Mouse (Mus musculus) liver, embryonic 12.5 days (tissue): ENCODE data around the gene Rasgrp1. TPM values are rescaled to one million over a fixed set of nuclear protein-coding genes. Genes with fewer than 3 reads are reported as not detected.

ENCODE experiments used
- ATAC-seq: fragments of 200-750 bp; cut with Nextera tagmentation; 2 replicates; pipeline ENCODE4 v1.8.0; 2017; ENCODE audit warnings: moderate number of reproducible peaks, mild to moderate bottlenecking, moderate library complexity
- H3K27ac ChIP-seq: fragments of 300-500 bp; sonication (generic); 2 replicates; pipeline ENCODE4 v1.5.1; 2016; ENCODE audit warnings: mild to moderate bottlenecking
- H3K27me3 ChIP-seq: fragments of 300-500 bp; sonication (generic); replicated peaks from 2 replicates; pipeline ENCODE4 v1.6.1; 2016; ENCODE audit warnings: mild to moderate bottlenecking, moderate library complexity
- H3K36me3 ChIP-seq: fragments of 300-500 bp; sonication (generic); 2 replicates; pipeline ENCODE4 v1.6.1; 2016; ENCODE audit warnings: mild to moderate bottlenecking, moderate library complexity
- H3K4me1 ChIP-seq: fragments of 300-500 bp; sonication (generic); 2 replicates; pipeline ENCODE4 v1.6.1; 2016
- H3K4me2 ChIP-seq: fragments of 300-500 bp; sonication (generic); 2 replicates; pipeline ENCODE4 v1.6.1; 2016; ENCODE audit warnings: mild to moderate bottlenecking, moderate library complexity
- H3K4me3 ChIP-seq: fragments of 300-500 bp; sonication (generic); 2 replicates; pipeline ENCODE4 v1.5.1; 2016; ENCODE audit warnings: mild to moderate bottlenecking, moderate library complexity
- H3K9ac ChIP-seq: fragments of 300-500 bp; sonication (generic); 2 replicates; pipeline ENCODE4 v1.6.1; 2016; ENCODE audit warnings: mild to moderate bottlenecking, moderate library complexity
- H3K9me3 ChIP-seq: fragments of 300-500 bp; sonication (generic); replicated peaks from 2 replicates; pipeline ENCODE4 v1.6.1; 2016; ENCODE audit warnings: mild to moderate bottlenecking, moderate library complexity
- WGBS: fragments of 180-500 bp; shearing (Covaris S2); methylation state at CpG from one replicate; pipeline ENCODE4 v1.1.7; 2016; ENCODE audit not compliant: insufficient replicate concordance; 5-methylcytosine and 5-hydroxymethylcytosine counted together
- polyA plus RNA-seq: library from polyadenylated mRNA; unstranded; fragments of >200 nt; fragmentation: Nextera tagmentation; extraction: Ambion mirVana; gene quantifications from 2 replicates; pipeline ENCODE4 v1.2.1, GENCODE M21; 2016

The Rasgrp1 gene
- polyA plus RNA-seq, 1 experiment from 2014 or later, result 0.37 TPM

DNA sequence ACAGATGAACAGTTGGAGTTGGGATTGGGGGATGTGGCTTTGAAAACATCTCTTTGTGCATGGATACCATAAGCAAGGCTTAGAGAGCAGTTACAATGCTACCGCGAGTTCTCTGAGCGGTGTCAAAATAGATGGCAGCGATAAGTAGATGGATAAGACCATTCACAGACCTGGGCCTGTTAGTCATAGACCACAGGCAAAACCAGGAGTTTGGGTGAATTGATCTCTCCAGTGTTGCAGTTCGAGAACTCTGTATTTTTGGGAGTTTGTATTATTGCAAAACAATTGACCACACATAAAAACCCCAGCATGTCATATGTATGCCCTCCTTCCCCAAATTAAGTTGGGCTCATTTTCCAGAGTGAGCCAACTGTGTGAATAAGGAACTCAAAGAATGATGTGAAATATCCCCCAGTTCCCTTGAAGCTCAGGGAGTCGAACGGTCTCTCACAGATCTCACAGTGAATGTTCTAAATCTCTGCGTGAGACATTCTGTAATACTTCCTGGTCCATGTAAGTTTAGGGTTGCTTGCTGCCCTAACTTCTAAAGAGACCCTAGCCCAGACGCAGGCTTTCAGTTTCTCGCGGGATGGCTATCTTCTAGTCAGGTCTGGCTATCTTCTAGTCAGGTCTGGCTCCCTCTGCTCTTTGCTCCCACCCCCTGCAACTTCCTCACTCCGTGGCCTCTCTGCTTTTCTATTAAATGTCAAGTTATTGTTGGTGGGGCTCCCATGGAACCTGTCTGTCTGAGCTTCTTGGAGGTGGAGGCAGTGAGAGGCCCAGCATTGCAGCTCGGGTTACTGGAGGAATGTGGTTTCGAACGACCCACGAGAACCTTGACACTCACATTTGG, 43.0 kb downstream of the Rasgrp1 start:
- 68% methylated on average over 16 of the region's 16 CpGs for WGBS
- ATAC-seq, result no peak

DNA sequence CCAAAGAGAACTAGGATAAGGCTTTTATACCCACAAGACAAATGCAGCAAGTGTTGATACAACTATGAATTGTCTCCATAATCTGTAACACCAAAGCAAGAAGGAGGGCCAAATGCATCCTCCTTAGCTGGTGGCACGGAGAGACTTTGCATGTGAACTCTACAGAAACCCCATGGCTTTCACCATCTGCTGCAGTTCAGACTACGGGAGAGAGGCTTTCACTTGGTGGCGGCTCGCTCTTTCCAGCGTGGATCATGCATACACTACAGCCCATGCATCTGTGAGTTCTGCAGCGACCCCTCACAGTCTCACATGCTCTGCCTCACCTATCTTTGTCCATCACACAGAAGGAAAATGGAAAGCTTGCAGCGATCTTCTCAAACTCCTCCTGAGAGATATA, 54.5 kb downstream of the Rasgrp1 start:
- Histone ChIP-seq H3K4me3 (no peak overlapping the region), H3K36me3 (no peaks in the 10 kb centered on the region), H3K27ac (no peak overlapping the region), H3K9me3 (no peaks in the 10 kb centered on the region), H3K4me2 (no peak overlapping the region), H3K27me3 (no peaks in the 10 kb centered on the region), H3K4me1 (no peaks in the 10 kb centered on the region), H3K9ac (no peak overlapping the region)
- ATAC-seq, result no peak
- WGBS, result 71% methylated on average over 7 of the region's 7 CpGs

More for the DNA sequence above, 43.0 kb downstream of the Rasgrp1 start:
- Histone ChIP-seq H3K36me3 (no peaks in the 10 kb centered on the region), H3K4me1 (no peaks in the 10 kb centered on the region), H3K9ac (no peak overlapping the region), H3K27me3 (no peaks in the 10 kb centered on the region), H3K9me3 (no peaks in the 10 kb centered on the region), H3K4me2 (no peak overlapping the region), H3K4me3 (no peak overlapping the region), H3K27ac (no peak overlapping the region)

DNA sequence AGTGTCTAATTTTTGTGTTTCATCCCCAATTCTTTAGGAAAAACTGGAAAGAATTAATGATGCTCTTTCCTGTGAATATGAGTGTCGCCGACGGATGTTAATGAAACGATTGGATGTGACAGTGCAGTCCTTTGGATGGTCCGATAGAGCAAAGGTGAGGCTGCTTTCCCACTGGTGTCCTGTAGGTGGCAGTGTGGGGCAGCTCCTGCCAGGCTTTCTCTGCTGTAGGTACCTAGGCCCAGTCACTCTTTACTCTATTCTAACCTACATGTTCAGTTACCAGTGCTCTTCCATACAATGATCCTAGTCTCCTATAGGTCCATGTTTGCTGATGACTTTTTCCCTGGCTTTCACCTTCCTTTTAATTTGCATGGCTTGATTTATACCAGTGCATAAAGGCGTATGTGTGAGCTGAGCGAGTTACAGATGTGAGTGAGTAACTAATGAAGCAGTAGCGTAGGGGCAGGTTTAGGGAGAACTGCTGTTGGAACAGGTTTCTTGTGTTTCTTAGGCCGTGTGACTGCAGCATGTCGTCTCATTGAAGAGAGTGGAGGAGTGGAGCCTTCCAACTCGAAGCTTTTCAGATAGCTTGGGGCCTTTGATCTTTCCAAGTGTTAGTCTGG, 78.9 kb downstream of the Rasgrp1 start:
- no peak overlapping the region for H3K9ac ChIP-seq
- peaks cover 52% of the 10 kb centered on the region for H3K36me3 ChIP-seq
- H3K27ac ChIP-seq, result no peak overlapping the region
- 65% methylated on average over 11 of the region's 11 CpGs for WGBS
- no peaks in the 10 kb centered on the region for H3K9me3 ChIP-seq
- no peaks in the 10 kb centered on the region for H3K27me3 ChIP-seq
- no peak overlapping the region for H3K4me3 ChIP-seq
- ATAC-seq, result peak; percentile 52; the same call in 1 of the 2 replicates
- H3K4me2 ChIP-seq, result no peak overlapping the region
- no peaks in the 10 kb centered on the region for H3K4me1 ChIP-seq

DNA sequence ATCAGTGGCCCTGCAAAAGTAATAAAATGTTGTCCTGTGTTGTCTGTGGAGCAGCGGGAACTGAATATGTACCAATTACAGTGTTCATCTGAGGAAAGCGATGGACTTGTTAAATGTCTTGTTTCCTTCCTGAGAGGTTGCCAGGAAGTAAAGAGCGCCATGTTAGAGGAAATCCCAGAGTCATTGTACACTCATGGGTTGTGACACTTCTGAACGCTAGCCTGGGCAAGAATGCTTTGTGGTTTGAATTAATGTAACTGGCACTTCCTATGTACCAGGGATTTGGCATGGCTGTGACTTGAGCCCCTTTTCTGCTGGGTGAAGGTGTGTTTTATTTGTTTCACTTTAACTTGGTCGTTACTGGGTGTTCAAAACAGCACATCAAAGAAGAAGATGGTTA, 80.6 kb downstream of the Rasgrp1 start:
- Histone ChIP-seq H3K27me3 (no peaks in the 10 kb centered on the region), H3K9me3 (no peaks in the 10 kb centered on the region), H3K4me1 (peaks cover 6% of the 10 kb centered on the region; the same call in 1 of the 2 replicates), H3K36me3 (peaks cover 45% of the 10 kb centered on the region), H3K9ac (no peak overlapping the region), H3K27ac (no peak overlapping the region), H3K4me2 (no peak overlapping the region), H3K4me3 (no peak overlapping the region)
- WGBS, result 74% methylated on average over 5 of the region's 5 CpGs
- no peak for ATAC-seq

DNA sequence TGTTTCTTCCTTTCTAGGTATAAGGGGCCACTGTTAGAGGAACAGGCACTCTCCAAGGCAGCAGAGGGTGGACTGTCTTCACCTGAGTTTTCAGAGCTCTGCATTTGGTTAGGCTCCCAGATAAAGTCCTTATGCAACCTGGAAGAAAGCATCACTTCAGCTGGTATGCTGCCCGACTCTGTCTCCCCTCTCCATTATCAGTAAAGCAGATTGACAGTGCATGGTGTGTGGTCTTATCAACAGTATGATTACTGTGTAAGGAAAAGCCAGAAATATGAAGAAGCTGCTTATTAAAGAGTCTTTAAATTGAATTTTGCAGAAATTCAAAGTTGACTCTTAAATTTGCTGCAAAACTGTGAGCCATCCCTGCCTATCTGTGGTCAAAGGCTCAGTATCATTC, 85.2 kb downstream of the Rasgrp1 start:
- H3K27ac ChIP-seq, result no peak overlapping the region
- peaks cover 25% of the 10 kb centered on the region for H3K36me3 ChIP-seq
- H3K9me3 ChIP-seq, result no peaks in the 10 kb centered on the region
- H3K4me1 ChIP-seq, result peaks cover 10% of the 10 kb centered on the region; the same call in 1 of the 2 replicates
- H3K27me3 ChIP-seq, result no peaks in the 10 kb centered on the region
- no peak overlapping the region for H3K9ac ChIP-seq
- ATAC-seq, result no peak
- 19% methylated on average over 1 of the region's 1 CpGs for WGBS
- no peak overlapping the region for H3K4me3 ChIP-seq
- H3K4me2 ChIP-seq, result no peak overlapping the region

DNA sequence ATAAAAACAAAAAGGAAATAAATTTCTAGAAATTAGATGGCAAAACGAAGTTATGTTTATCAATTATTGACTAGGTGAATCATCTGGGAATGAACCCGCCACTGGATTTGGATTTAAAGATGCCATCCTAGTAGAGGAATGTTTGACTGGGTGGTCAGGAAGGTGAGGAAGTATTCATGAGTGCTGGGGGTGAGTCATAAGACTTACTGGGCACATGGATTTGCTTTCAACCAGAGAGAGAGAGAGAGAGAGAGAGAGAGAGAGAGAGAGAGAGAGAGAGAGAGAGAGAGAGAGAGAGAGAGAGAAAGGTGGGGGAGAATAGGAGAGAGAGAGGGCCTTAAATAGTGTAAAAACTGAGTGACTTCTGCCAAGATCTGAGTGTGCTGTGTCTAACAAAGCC, 87.4 kb downstream of the Rasgrp1 start:
- Histone ChIP-seq H3K4me1 (peaks cover 30% of the 10 kb centered on the region), H3K9me3 (no peaks in the 10 kb centered on the region), H3K36me3 (peaks cover 17% of the 10 kb centered on the region), H3K4me3 (no peak overlapping the region), H3K27me3 (no peaks in the 10 kb centered on the region), H3K27ac (no peak overlapping the region), H3K9ac (no peak overlapping the region), H3K4me2 (no peak overlapping the region)
- 62% methylated on average over 2 of the region's 2 CpGs for WGBS
- ATAC-seq, result no peak

DNA sequence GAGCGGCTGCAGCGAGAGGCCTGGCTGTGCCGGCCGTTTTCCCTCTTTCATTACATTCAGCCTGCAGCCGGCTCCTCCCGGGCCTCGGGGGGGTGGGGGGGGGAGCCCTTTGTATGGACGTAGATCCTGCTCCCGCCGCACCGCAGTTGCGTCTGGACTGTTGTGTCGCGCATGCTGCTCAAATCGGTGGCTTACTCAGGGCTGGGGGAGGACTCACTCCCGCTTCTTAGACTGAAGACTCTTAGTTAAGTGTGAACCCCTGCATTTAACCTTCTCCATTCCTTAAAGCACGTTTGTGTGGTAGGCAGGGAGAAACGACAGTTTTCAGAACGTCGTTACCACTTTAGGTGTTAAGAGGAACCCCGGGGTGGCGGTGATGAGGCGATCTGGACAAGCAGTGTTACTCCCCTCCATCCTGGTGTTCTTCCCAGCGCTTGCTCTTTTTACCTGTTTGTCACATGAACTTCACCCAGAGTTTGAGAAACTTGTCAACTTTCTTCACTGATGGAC, 92.7 kb downstream of the Rasgrp1 start:
- H3K9me3 ChIP-seq, result no peaks in the 10 kb centered on the region
- H3K4me1 ChIP-seq, result peaks cover 25% of the 10 kb centered on the region
- 0 out of 2 replicates have a peak overlapping the region, but pooled peaks have one; percentile 70 for H3K27ac ChIP-seq
- H3K27me3 ChIP-seq, result no peaks in the 10 kb centered on the region; the same call in 1 of the 2 replicates
- peak overlapping the region; percentile 90 for H3K4me3 ChIP-seq
- H3K36me3 ChIP-seq, result no peaks in the 10 kb centered on the region
- H3K9ac ChIP-seq, result peak overlapping the region; percentile 86
- peak; percentile 69 for ATAC-seq
- under 1% methylated on average over 24 of the region's 24 CpGs for WGBS
- peak overlapping the region; percentile 78 for H3K4me2 ChIP-seq

DNA sequence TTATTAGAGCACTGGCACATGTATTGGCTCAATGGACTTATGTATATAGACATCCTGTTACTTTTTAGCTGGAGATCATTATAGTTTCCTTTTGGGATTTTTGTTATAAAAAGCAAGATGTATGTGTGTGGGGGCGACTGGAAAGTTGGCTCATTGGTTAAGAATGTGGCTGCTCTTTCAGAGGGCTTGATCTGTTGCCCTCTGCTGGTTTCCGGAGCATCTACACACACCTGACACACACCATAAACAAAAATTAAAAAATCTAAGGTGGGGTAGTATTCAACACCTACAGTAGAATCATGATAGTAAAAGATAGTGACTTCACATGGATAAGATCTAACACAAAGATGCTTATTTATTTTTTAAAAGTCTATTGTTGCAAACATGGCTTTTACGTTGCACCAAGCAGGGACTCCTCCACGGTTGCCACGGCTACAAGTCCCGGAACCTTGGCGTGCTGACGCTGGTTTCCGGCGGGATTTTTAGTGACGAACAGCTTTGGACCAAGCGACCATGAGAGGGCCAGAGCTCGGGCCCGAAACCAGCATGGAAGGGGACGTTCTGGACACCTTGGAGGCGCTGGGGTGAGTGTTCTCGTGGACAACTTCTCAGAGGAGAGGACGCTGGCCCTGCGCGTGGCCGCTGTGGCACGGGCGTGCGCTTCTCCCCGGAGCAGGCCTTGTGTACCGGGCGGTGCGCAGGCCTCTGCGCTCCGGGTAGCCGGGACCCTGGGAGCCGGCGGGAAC, 93.4 kb downstream of the Rasgrp1 start, which contains the start of gene Fam98b:
Gene Fam98b (plus strand): TSS at position 485 of the 746 bp plus-strand sequence.
- Histone ChIP-seq H3K4me1 (peaks cover 25% of the 10 kb centered on the region), H3K4me3 (peak within 1 kb of the TSS; percentile 90), H3K9ac (peak within 1 kb of the TSS; percentile 86), H3K36me3 (no peaks in the 10 kb centered on the region), H3K27ac (0 out of 2 replicates have a peak within 1 kb of the TSS, but pooled peaks have one; percentile 70), H3K9me3 (no peaks in the 10 kb centered on the region), H3K27me3 (peaks cover under 1% of the 10 kb centered on the region; the same call in 1 of the 2 replicates), H3K4me2 (peak within 1 kb of the TSS; percentile 78)
- ATAC-seq, result peak; percentile 90
- under 1% methylated on average over 33 of the region's 33 CpGs for WGBS

DNA sequence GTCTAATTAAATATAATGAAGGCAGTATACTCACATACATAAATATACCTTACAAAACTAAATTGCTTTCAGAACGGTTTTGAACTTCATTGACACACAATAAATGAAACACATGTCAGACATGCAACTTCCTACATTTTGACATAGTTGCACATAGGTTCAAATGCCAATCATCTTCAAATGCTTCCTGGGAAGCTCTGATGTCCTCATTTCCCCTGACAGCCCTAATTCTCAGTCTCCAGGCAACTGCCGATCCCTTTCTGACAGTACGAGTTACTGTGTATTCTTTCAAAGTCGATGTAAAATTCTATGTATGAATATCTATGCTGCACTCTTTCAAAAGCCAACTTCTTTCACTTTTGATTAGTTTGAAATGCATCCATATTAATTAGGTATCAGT, 100.8 kb downstream of the Rasgrp1 start:
- H3K9me3 ChIP-seq, result no peaks in the 10 kb centered on the region
- WGBS, result 66% methylated on average over 4 of the region's 4 CpGs
- no peak overlapping the region for H3K4me2 ChIP-seq
- no peaks in the 10 kb centered on the region for H3K4me1 ChIP-seq
- H3K27me3 ChIP-seq, result peaks cover 5% of the 10 kb centered on the region; the same call in 1 of the 2 replicates
- H3K27ac ChIP-seq, result no peak overlapping the region
- H3K9ac ChIP-seq, result no peak overlapping the region
- H3K4me3 ChIP-seq, result no peak overlapping the region
- H3K36me3 ChIP-seq, result no peaks in the 10 kb centered on the region
- ATAC-seq, result no peak

DNA sequence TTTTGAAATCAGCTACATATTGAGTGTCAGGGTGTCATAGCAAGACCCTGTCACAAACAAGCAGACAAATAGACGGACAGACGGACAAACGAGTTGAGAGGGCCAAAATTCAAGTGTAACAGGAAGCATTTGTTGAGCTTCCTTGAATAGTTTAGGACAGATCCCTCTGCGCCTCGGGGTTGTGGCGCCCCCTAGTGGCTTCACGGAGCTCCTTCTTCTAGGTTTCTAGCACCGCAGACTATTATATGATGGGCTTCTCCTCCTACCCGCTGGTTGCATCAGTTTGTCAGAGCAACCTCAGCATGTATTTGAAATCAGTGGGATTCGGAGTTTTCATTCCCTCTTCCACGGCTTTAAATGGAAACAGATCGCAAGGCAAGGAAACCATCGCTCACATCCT, 111.5 kb downstream of the Rasgrp1 start:
- peak; percentile 42; the same call in 1 of the 2 replicates for ATAC-seq
- no peak overlapping the region for H3K4me2 ChIP-seq
- H3K27me3 ChIP-seq, result no peaks in the 10 kb centered on the region
- H3K36me3 ChIP-seq, result no peaks in the 10 kb centered on the region
- no peaks in the 10 kb centered on the region for H3K9me3 ChIP-seq
- no peak overlapping the region for H3K9ac ChIP-seq
- H3K4me1 ChIP-seq, result no peaks in the 10 kb centered on the region
- H3K27ac ChIP-seq, result no peak overlapping the region
- WGBS, result 6% methylated on average over 13 of the region's 13 CpGs
- no peak overlapping the region for H3K4me3 ChIP-seq

DNA sequence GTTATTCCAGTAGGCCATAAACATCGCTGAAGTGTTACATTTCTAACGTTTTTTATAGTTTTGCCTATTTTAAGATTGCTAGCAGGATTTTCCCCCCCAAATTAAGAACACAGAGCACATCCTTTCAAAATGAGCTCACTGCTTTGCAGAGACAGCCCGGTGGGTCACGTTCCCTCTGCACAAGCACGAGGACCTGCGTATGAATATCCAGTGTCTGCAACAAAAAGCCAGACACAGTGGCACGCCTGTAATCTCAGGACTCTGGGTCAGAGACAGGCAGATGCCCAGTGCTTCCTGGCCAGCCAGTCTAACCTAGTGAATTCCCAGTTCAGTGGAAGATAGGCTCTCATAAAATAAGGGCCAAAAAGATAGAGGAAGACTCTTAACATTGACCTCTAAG, 112.5 kb downstream of the Rasgrp1 start:
- Histone ChIP-seq H3K36me3 (no peaks in the 10 kb centered on the region), H3K4me2 (no peak overlapping the region), H3K27ac (no peak overlapping the region), H3K9ac (no peak overlapping the region), H3K9me3 (no peaks in the 10 kb centered on the region), H3K4me1 (no peaks in the 10 kb centered on the region), H3K27me3 (no peaks in the 10 kb centered on the region), H3K4me3 (no peak overlapping the region)
- no peak for ATAC-seq
- WGBS, result 77% methylated on average over 7 of the region's 7 CpGs
